Mouse (Mus musculus): ENCODE results near the gene Shprh. TPM values are rescaled to one million over a fixed set of nuclear protein-coding genes. Genes with fewer than 3 reads are reported as not detected.
A peak's percentile ranks its signal among the peaks of the same experiment; 100 is the strongest.
"Not testable (repeated sequence)": the region's sequence is repeated elsewhere in the genome, so short reads cannot be mapped to it uniquely, and the experiment has no call there.

The Shprh gene
- polyA plus RNA-seq, 1 experiment from 2014 or later: 6.8 TPM

- no peak for TF ChIP-seq CTCF (IDR thresholded peaks at IDR 0.05)
- no peak for TF ChIP-seq EP300 (IDR thresholded peaks at IDR 0.05)
- Histone ChIP-seq H3K27me3 (replicated peaks; ENCODE audit: insufficient read depth, low read length) (no peaks in the 10 kb centered on the region), H3K27ac (ENCODE audit: low read length) (no peak overlapping the region), H3K4me2 (replicated peaks; ENCODE audit: low read depth, low read length) (no peak overlapping the region), H3K9ac (replicated peaks; ENCODE audit: low read depth) (no peak overlapping the region), H3K4me1 (ENCODE audit: insufficient read depth, low read depth, low read length) (no peaks in the 10 kb centered on the region), H3K4me3 (ENCODE audit: low read depth, low read length) (no peak overlapping the region), H3K36me3 (ENCODE audit: insufficient read depth, low read length) (peaks cover 9% of the 10 kb centered on the region; the same call in 1 of the 2 replicates), H3K9me3 (ENCODE audit: low read length) (no peaks in the 10 kb centered on the region)
- WGBS: 89% methylated on average over 5 of the region's 5 CpGs
- DNase-seq (ENCODE audit: low spot score): no peak
- no peak for ATAC-seq
These were observed 30.9 kb downstream of the Shprh start for GRCm38 (mm10) chr10:11180077-11180476.

- peaks cover 10% of the 10 kb centered on the region; the same call in 1 of the 2 replicates for H3K36me3 ChIP-seq (ENCODE audit: insufficient read depth, low read length)
These were observed 48.1 kb downstream of the Shprh start for GRCm38 (mm10) chr10:11197341-11197740.

GRCm38 (mm10) chr10:11198346-11198745 lies 49.1 kb downstream of the Shprh start:
- TF ChIP-seq CTCF (IDR thresholded peaks at IDR 0.05): no peak
- no peak for TF ChIP-seq EP300 (IDR thresholded peaks at IDR 0.05)
- no peak for ATAC-seq

More at GRCm38 (mm10) chr10:11197341-11197740, 48.1 kb downstream of the Shprh start:
- 86% methylated on average over 1 of the region's 1 CpGs for WGBS
- no peak overlapping the region for H3K4me3 ChIP-seq (ENCODE audit: low read depth, low read length)
- H3K27me3 ChIP-seq (replicated peaks; ENCODE audit: insufficient read depth, low read length): no peaks in the 10 kb centered on the region
- TF ChIP-seq EP300 (IDR thresholded peaks at IDR 0.05): no peak
- TF ChIP-seq CTCF (IDR thresholded peaks at IDR 0.05): no peak
- H3K9ac ChIP-seq (replicated peaks; ENCODE audit: low read depth): no peak overlapping the region
- H3K27ac ChIP-seq (ENCODE audit: low read length): no peak overlapping the region
- H3K4me2 ChIP-seq (replicated peaks; ENCODE audit: low read depth, low read length): no peak overlapping the region
- no peak for DNase-seq (ENCODE audit: low spot score)
- ATAC-seq: no peak
- no peaks in the 10 kb centered on the region for H3K4me1 ChIP-seq (ENCODE audit: insufficient read depth, low read depth, low read length)
- no peaks in the 10 kb centered on the region for H3K9me3 ChIP-seq (ENCODE audit: low read length)

GRCm38 (mm10) chr10:11199980-11200379 lies 50.8 kb downstream of the Shprh start:
- no peak overlapping the region for H3K4me2 ChIP-seq (replicated peaks; ENCODE audit: low read depth, low read length)
- 61% methylated on average over 4 of the region's 4 CpGs for WGBS
- TF ChIP-seq EP300 (IDR thresholded peaks at IDR 0.05) (no peak), CTCF (IDR thresholded peaks at IDR 0.05) (no peak)
- no peak overlapping the region for H3K4me3 ChIP-seq (ENCODE audit: low read depth, low read length)
- H3K36me3 ChIP-seq (ENCODE audit: insufficient read depth, low read length): peaks cover 5% of the 10 kb centered on the region; the same call in 1 of the 2 replicates
- H3K4me1 ChIP-seq (ENCODE audit: insufficient read depth, low read depth, low read length): no peaks in the 10 kb centered on the region
- no peak overlapping the region for H3K9ac ChIP-seq (replicated peaks; ENCODE audit: low read depth)
- ATAC-seq (no peak), DNase-seq (ENCODE audit: low spot score) (no peak)
- H3K27me3 ChIP-seq (replicated peaks; ENCODE audit: insufficient read depth, low read length): no peaks in the 10 kb centered on the region
- H3K9me3 ChIP-seq (ENCODE audit: low read length): no peaks in the 10 kb centered on the region
- no peak overlapping the region for H3K27ac ChIP-seq (ENCODE audit: low read length)

More at GRCm38 (mm10) chr10:11198346-11198745, 49.1 kb downstream of the Shprh start:
- Histone ChIP-seq H3K9ac (replicated peaks; ENCODE audit: low read depth) (no peak overlapping the region), H3K36me3 (ENCODE audit: insufficient read depth, low read length) (peaks cover 10% of the 10 kb centered on the region; the same call in 1 of the 2 replicates), H3K4me3 (ENCODE audit: low read depth, low read length) (no peak overlapping the region), H3K27ac (ENCODE audit: low read length) (no peak overlapping the region), H3K9me3 (ENCODE audit: low read length) (no peaks in the 10 kb centered on the region), H3K27me3 (replicated peaks; ENCODE audit: insufficient read depth, low read length) (no peaks in the 10 kb centered on the region), H3K4me2 (replicated peaks; ENCODE audit: low read depth, low read length) (no peak overlapping the region), H3K4me1 (ENCODE audit: insufficient read depth, low read depth, low read length) (no peaks in the 10 kb centered on the region)
- 97% methylated on average over 2 of the region's 2 CpGs for WGBS
- DNase-seq (ENCODE audit: low spot score): no peak

GRCm38 (mm10) chr10:11205883-11206282 lies 56.7 kb downstream of the Shprh start:
- not testable (repeated sequence) for ATAC-seq; H3K27ac ChIP-seq (ENCODE audit: low read length); H3K9me3 ChIP-seq (ENCODE audit: low read length); H3K4me3 ChIP-seq (ENCODE audit: low read depth, low read length); H3K4me1 ChIP-seq (ENCODE audit: insufficient read depth, low read depth, low read length); H3K27me3 ChIP-seq (replicated peaks; ENCODE audit: insufficient read depth, low read length); H3K4me2 ChIP-seq (replicated peaks; ENCODE audit: low read depth, low read length); DNase-seq (ENCODE audit: low spot score); H3K9ac ChIP-seq (replicated peaks; ENCODE audit: low read depth)
- peaks cover 11% of the 10 kb centered on the region; the same call in 1 of the 2 replicates for H3K36me3 ChIP-seq (ENCODE audit: insufficient read depth, low read length)
- WGBS: 77% methylated on average over 2 of the region's 2 CpGs

GRCm38 (mm10) chr10:11208670-11209069 lies 59.4 kb downstream of the Shprh start:
- Histone ChIP-seq H3K9ac (replicated peaks; ENCODE audit: low read depth) (no peak overlapping the region), H3K4me2 (replicated peaks; ENCODE audit: low read depth, low read length) (no peak overlapping the region), H3K4me1 (ENCODE audit: insufficient read depth, low read depth, low read length) (no peaks in the 10 kb centered on the region), H3K36me3 (ENCODE audit: insufficient read depth, low read length) (peaks cover 11% of the 10 kb centered on the region; the same call in 1 of the 2 replicates), H3K27me3 (replicated peaks; ENCODE audit: insufficient read depth, low read length) (no peaks in the 10 kb centered on the region), H3K9me3 (ENCODE audit: low read length) (no peaks in the 10 kb centered on the region), H3K4me3 (ENCODE audit: low read depth, low read length) (no peak overlapping the region), H3K27ac (ENCODE audit: low read length) (no peak overlapping the region)
- TF ChIP-seq CTCF (IDR thresholded peaks at IDR 0.05) (no peak), EP300 (IDR thresholded peaks at IDR 0.05) (no peak)
- ATAC-seq (no peak), DNase-seq (ENCODE audit: low spot score) (no peak)
- WGBS: 92% methylated on average over 1 of the region's 1 CpGs

GRCm38 (mm10) chr10:11212003-11212402 lies 62.8 kb downstream of the Shprh start:
- Histone ChIP-seq H3K36me3 (ENCODE audit: insufficient read depth, low read length) (peaks cover 11% of the 10 kb centered on the region; the same call in 1 of the 2 replicates), H3K27ac (ENCODE audit: low read length) (no peak overlapping the region), H3K9ac (replicated peaks; ENCODE audit: low read depth) (no peak overlapping the region), H3K9me3 (ENCODE audit: low read length) (no peaks in the 10 kb centered on the region), H3K4me3 (ENCODE audit: low read depth, low read length) (no peak overlapping the region), H3K4me2 (replicated peaks; ENCODE audit: low read depth, low read length) (no peak overlapping the region), H3K4me1 (ENCODE audit: insufficient read depth, low read depth, low read length) (no peaks in the 10 kb centered on the region), H3K27me3 (replicated peaks; ENCODE audit: insufficient read depth, low read length) (no peaks in the 10 kb centered on the region)
- 66% methylated on average over 4 of the region's 4 CpGs for WGBS
- ATAC-seq: no peak
- DNase-seq (ENCODE audit: low spot score): no peak
- peak; percentile 68 for TF ChIP-seq CTCF (IDR thresholded peaks at IDR 0.05)
- no peak for TF ChIP-seq EP300 (IDR thresholded peaks at IDR 0.05)

Data from lung, postnatal 0 days (tissue).